Mouse (Mus musculus): ENCODE measurements around the gene Col4a2. TPM values are rescaled to one million over a fixed set of nuclear protein-coding genes. Genes with fewer than 3 reads are reported as not detected.

Gene Col4a2
- polyA plus RNA-seq, 1 experiment from 2014 or later: 44.5 TPM

GRCm38 (mm10) chr8:11460934-11461333 lies 148.3 kb downstream of the Col4a2 start:
- no peak for TF ChIP-seq CTCF (IDR thresholded peaks at IDR 0.05; ENCODE audit: low read depth)
- Histone ChIP-seq H3K36me3 (ENCODE audit: control insufficient read depth, insufficient read depth) (no peaks in the 10 kb centered on the region), H3K27ac (ENCODE audit: low read depth, low read length) (no peak overlapping the region), H3K9me3 (ENCODE audit: control insufficient read depth) (no peaks in the 10 kb centered on the region), H3K4me2 (replicated peaks; ENCODE audit: low read depth) (no peak overlapping the region), H3K9ac (ENCODE audit: low read depth, low read length) (no peak overlapping the region), H3K4me3 (ENCODE audit: low read depth, low read length) (no peak overlapping the region), H3K27me3 (replicated peaks; ENCODE audit: control insufficient read depth, insufficient read depth, low read length) (no peaks in the 10 kb centered on the region), H3K4me1 (replicated peaks; ENCODE audit: control insufficient read depth, insufficient read depth, low read length) (peaks cover 17% of the 10 kb centered on the region)
- 35% methylated on average over 2 of the region's 2 CpGs for WGBS
- no peak for ATAC-seq

GRCm38 (mm10) chr8:11461847-11462246 lies 149.2 kb downstream of the Col4a2 start:
- 46% methylated on average over 2 of the region's 2 CpGs for whole genome bisulfite sequencing
- no peaks in the 10 kb centered on the region for H3K36me3 ChIP-seq (ENCODE audit: control insufficient read depth, insufficient read depth)
- no peak overlapping the region for H3K9ac ChIP-seq (ENCODE audit: low read depth, low read length)
- no peaks in the 10 kb centered on the region for H3K27me3 ChIP-seq (replicated peaks; ENCODE audit: control insufficient read depth, insufficient read depth, low read length)
- H3K27ac ChIP-seq (ENCODE audit: low read depth, low read length): no peak overlapping the region
- H3K4me1 ChIP-seq (replicated peaks; ENCODE audit: control insufficient read depth, insufficient read depth, low read length): peaks cover 17% of the 10 kb centered on the region
- no peak overlapping the region for H3K4me3 ChIP-seq (ENCODE audit: low read depth, low read length)
- no peak overlapping the region for H3K4me2 ChIP-seq (replicated peaks; ENCODE audit: low read depth)
- no peaks in the 10 kb centered on the region for H3K9me3 ChIP-seq (ENCODE audit: control insufficient read depth)
- TF ChIP-seq CTCF (IDR thresholded peaks at IDR 0.05; ENCODE audit: low read depth): no peak
- no peak for ATAC-seq

GRCm38 (mm10) chr8:11462641-11463040 lies 150.0 kb downstream of the Col4a2 start:
- Histone ChIP-seq H3K9me3 (ENCODE audit: control insufficient read depth) (no peaks in the 10 kb centered on the region), H3K27ac (ENCODE audit: low read depth, low read length) (no peak overlapping the region), H3K4me3 (ENCODE audit: low read depth, low read length) (no peak overlapping the region), H3K4me1 (replicated peaks; ENCODE audit: control insufficient read depth, insufficient read depth, low read length) (peaks cover 17% of the 10 kb centered on the region), H3K4me2 (replicated peaks; ENCODE audit: low read depth) (no peak overlapping the region), H3K9ac (ENCODE audit: low read depth, low read length) (no peak overlapping the region), H3K36me3 (ENCODE audit: control insufficient read depth, insufficient read depth) (peaks cover 6% of the 10 kb centered on the region), H3K27me3 (replicated peaks; ENCODE audit: control insufficient read depth, insufficient read depth, low read length) (no peaks in the 10 kb centered on the region)
- 87% methylated on average over 4 of the region's 4 CpGs for WGBS
- ATAC-seq: no peak
- TF ChIP-seq CTCF (IDR thresholded peaks at IDR 0.05; ENCODE audit: low read depth): no peak

GRCm38 (mm10) chr8:11463541-11463888 lies 150.9 kb downstream of the Col4a2 start:
- Histone ChIP-seq H3K9ac (ENCODE audit: low read depth, low read length) (no peak overlapping the region), H3K4me2 (replicated peaks; ENCODE audit: low read depth) (no peak overlapping the region), H3K36me3 (ENCODE audit: control insufficient read depth, insufficient read depth) (peaks cover 6% of the 10 kb centered on the region), H3K27ac (ENCODE audit: low read depth, low read length) (peak overlapping the region; percentile 85), H3K9me3 (ENCODE audit: control insufficient read depth) (no peaks in the 10 kb centered on the region), H3K4me1 (replicated peaks; ENCODE audit: control insufficient read depth, insufficient read depth, low read length) (peaks cover 15% of the 10 kb centered on the region), H3K27me3 (replicated peaks; ENCODE audit: control insufficient read depth, insufficient read depth, low read length) (no peaks in the 10 kb centered on the region), H3K4me3 (ENCODE audit: low read depth, low read length) (no peak overlapping the region)
- ATAC-seq: no peak
- 84% methylated on average over 2 of the region's 2 CpGs for WGBS
- no peak for TF ChIP-seq CTCF (IDR thresholded peaks at IDR 0.05; ENCODE audit: low read depth)

- TF ChIP-seq CTCF (IDR thresholded peaks at IDR 0.05; ENCODE audit: low read depth): no peak
- Histone ChIP-seq H3K27ac (ENCODE audit: low read depth, low read length) (peak overlapping the region; percentile 85), H3K9me3 (ENCODE audit: control insufficient read depth) (no peaks in the 10 kb centered on the region), H3K4me3 (ENCODE audit: low read depth, low read length) (no peak overlapping the region), H3K4me1 (replicated peaks; ENCODE audit: control insufficient read depth, insufficient read depth, low read length) (peaks cover 10% of the 10 kb centered on the region), H3K36me3 (ENCODE audit: control insufficient read depth, insufficient read depth) (peaks cover 6% of the 10 kb centered on the region), H3K9ac (ENCODE audit: low read depth, low read length) (no peak overlapping the region), H3K27me3 (replicated peaks; ENCODE audit: control insufficient read depth, insufficient read depth, low read length) (no peaks in the 10 kb centered on the region), H3K4me2 (replicated peaks; ENCODE audit: low read depth) (no peak overlapping the region)
- WGBS: 46% methylated on average over 12 of the region's 12 CpGs
- peak; percentile 82 for ATAC-seq
Measured at GRCm38 (mm10) chr8:11463889-11464706, 151.5 kb downstream of the Col4a2 start.

GRCm38 (mm10) chr8:11464707-11464964 lies 152.0 kb downstream of the Col4a2 start:
- Histone ChIP-seq H3K4me3 (ENCODE audit: low read depth, low read length) (no peak overlapping the region), H3K9ac (ENCODE audit: low read depth, low read length) (no peak overlapping the region), H3K27me3 (replicated peaks; ENCODE audit: control insufficient read depth, insufficient read depth, low read length) (no peaks in the 10 kb centered on the region), H3K9me3 (ENCODE audit: control insufficient read depth) (no peaks in the 10 kb centered on the region), H3K4me1 (replicated peaks; ENCODE audit: control insufficient read depth, insufficient read depth, low read length) (peaks cover 8% of the 10 kb centered on the region), H3K27ac (ENCODE audit: low read depth, low read length) (peak overlapping the region; percentile 85; the same call in 1 of the 2 replicates), H3K36me3 (ENCODE audit: control insufficient read depth, insufficient read depth) (peaks cover 6% of the 10 kb centered on the region), H3K4me2 (replicated peaks; ENCODE audit: low read depth) (no peak overlapping the region)
- 47% methylated on average over 3 of the region's 3 CpGs for WGBS
- no peak for ATAC-seq
- TF ChIP-seq CTCF (IDR thresholded peaks at IDR 0.05; ENCODE audit: low read depth): no peak
